Mouse (Mus musculus) limb, embryonic 14.5 days (tissue): ENCODE results near the gene Myo9b. TPM values are rescaled to one million over a fixed set of nuclear protein-coding genes. Genes with fewer than 3 reads are reported as not detected.
"Not testable (repeated sequence)": the region's sequence is repeated elsewhere in the genome, so short reads cannot be mapped to it uniquely, and the experiment has no call there.

Experiments
- ATAC-seq: fragments of 200-750 bp; cut with Nextera tagmentation; 2 replicates; pipeline ENCODE4 v1.8.0; 2017; ENCODE audit warnings: low read depth, moderate number of reproducible peaks, moderate TSS enrichment; ENCODE audit not compliant: low FRiP score
- DNase-seq: peaks from one replicate; pipeline ENCODE4 v3.0.0-alpha.2; 2015; ENCODE audit warnings: low spot score
- H3K27ac ChIP-seq: fragments of 300-500 bp; sonication (generic); replicated peaks from 2 replicates; pipeline ENCODE4 v1.5.1; 2014; ENCODE audit warnings: low read depth, mild to moderate bottlenecking, low read length, moderate library complexity, mixed read lengths
- H3K27me3 ChIP-seq: fragments of 300-500 bp; sonication (generic); 2 replicates; pipeline ENCODE4 v1.6.1; 2014; ENCODE audit warnings: low read length, mixed read lengths; ENCODE audit not compliant: control insufficient read depth, insufficient read depth
- H3K36me3 ChIP-seq: fragments of 300-500 bp; sonication (generic); 2 replicates; pipeline ENCODE4 v1.6.1; 2014; ENCODE audit warnings: mild to moderate bottlenecking, low read length, moderate library complexity, mixed read lengths; ENCODE audit not compliant: control insufficient read depth, insufficient read depth
- H3K4me1 ChIP-seq: fragments of 300-500 bp; sonication (generic); 2 replicates; pipeline ENCODE4 v1.6.1; 2014; ENCODE audit warnings: antibody characterized with exemption, low read length, mixed read lengths; ENCODE audit not compliant: control insufficient read depth, insufficient read depth
- H3K4me2 ChIP-seq: fragments of 300-500 bp; sonication (generic); replicated peaks from 2 replicates; pipeline ENCODE4 v1.6.1; 2014; ENCODE audit warnings: low read depth, mild to moderate bottlenecking, low read length, moderate library complexity; ENCODE audit not compliant: severe bottlenecking
- H3K4me3 ChIP-seq: fragments of 300-500 bp; sonication (generic); replicated peaks from 2 replicates; pipeline ENCODE4 v1.5.1; 2014; ENCODE audit warnings: low read length
- H3K9ac ChIP-seq: fragments of 300-500 bp; sonication (generic); 2 replicates; pipeline ENCODE4 v1.6.1; 2014; ENCODE audit warnings: mild to moderate bottlenecking, low read depth, low read length, moderate library complexity; ENCODE audit not compliant: severe bottlenecking
- H3K9me3 ChIP-seq: fragments of 300-500 bp; sonication (generic); 2 replicates; pipeline ENCODE4 v1.6.1; 2016; ENCODE audit warnings: low read length; ENCODE audit not compliant: control insufficient read depth
- POLR2A ChIP-seq: fragments of 200-500 bp; IDR thresholded peaks from 2 replicates; pipeline ENCODE4 v1.8.0; 2012; ENCODE audit warnings: inconsistent platforms, mild to moderate bottlenecking, moderate library complexity, borderline replicate concordance; ENCODE audit not compliant: insufficient read depth, insufficient read length; ENCODE audit errors: extremely low read depth
- WGBS: fragments of 180-500 bp; shearing (Covaris S2); extraction: QIAGEN DNeasy Blood & Tissue Kit; methylation state at CpG from one replicate; pipeline ENCODE4 v1.1.7; 2014; 5-methylcytosine and 5-hydroxymethylcytosine counted together
- polyA plus RNA-seq, 2 experiments: library from polyadenylated mRNA; depleted of rRNA in 1 of 2; stranded (reverse) in 1 of 2; unstranded in 1 of 2; fragments of >200 nt; fragmentation: Nextera tagmentation in 1 of 2; extraction: Ambion mirVana in 1 of 2; gene quantifications; 2 replicates each; pipeline versions ENCODE4 v1.2.1 to v1.2.3; 2012 to 2014

The Myo9b gene
- polyA plus RNA-seq, 2 experiments = 29.4 to 46.1 TPM

GRCm38 (mm10) chr8:71276166-71276565 is 3.7 kb downstream of the Myo9b start:
- no peak overlapping the region for H3K4me2 ChIP-seq
- TF ChIP-seq POLR2A = no peak
- H3K36me3 ChIP-seq = no peaks in the 10 kb centered on the region
- H3K27ac ChIP-seq = no peak overlapping the region
- H3K4me3 ChIP-seq = no peak overlapping the region
- ATAC-seq (no peak), DNase-seq (no peak)
- H3K9me3 ChIP-seq = no peaks in the 10 kb centered on the region
- no peaks in the 10 kb centered on the region for H3K27me3 ChIP-seq
- peaks cover 14% of the 10 kb centered on the region for H3K4me1 ChIP-seq
- H3K9ac ChIP-seq = no peak overlapping the region
- 91% methylated on average over 3 of the region's 3 CpGs for WGBS

- H3K4me3 ChIP-seq, H3K36me3 ChIP-seq, H3K9me3 ChIP-seq, H3K27me3 ChIP-seq, H3K9ac ChIP-seq, H3K27ac ChIP-seq, ATAC-seq, H3K4me2 ChIP-seq, DNase-seq: not testable (repeated sequence)
- WGBS = 50% methylated on average over 1 of the region's 1 CpGs
- H3K4me1 ChIP-seq = peaks cover 12% of the 10 kb centered on the region; the same call in 1 of the 2 replicates
Observed at GRCm38 (mm10) chr8:71279409-71279808, 6.9 kb downstream of the Myo9b start.

DNA sequence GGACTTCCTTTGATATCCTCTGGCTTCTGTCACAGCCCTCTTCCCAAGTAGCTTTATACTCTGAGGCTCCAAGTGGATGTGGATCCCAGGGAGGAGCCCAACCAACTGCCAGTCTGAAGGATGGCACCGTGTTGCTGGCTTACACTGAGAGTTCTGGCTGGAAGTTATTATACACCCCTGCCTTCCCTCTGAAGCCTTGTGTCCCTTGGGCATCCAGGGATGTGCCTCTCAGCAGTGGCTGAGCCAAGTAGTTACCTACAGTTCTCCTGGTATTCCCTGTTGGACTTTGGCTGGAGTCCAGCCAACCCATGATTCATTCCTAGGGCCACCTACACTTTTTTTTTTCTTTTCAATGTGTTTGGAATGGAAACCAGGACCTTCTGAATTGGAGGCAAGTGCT is 9.2 kb downstream of the Myo9b start:
- H3K4me3 ChIP-seq, H3K27ac ChIP-seq, H3K4me2 ChIP-seq, DNase-seq, H3K27me3 ChIP-seq, H3K9ac ChIP-seq, H3K36me3 ChIP-seq, H3K9me3 ChIP-seq, ATAC-seq: not testable (repeated sequence)
- 90% methylated on average over 1 of the region's 1 CpGs for WGBS
- peaks cover 12% of the 10 kb centered on the region; the same call in 1 of the 2 replicates for H3K4me1 ChIP-seq

DNA sequence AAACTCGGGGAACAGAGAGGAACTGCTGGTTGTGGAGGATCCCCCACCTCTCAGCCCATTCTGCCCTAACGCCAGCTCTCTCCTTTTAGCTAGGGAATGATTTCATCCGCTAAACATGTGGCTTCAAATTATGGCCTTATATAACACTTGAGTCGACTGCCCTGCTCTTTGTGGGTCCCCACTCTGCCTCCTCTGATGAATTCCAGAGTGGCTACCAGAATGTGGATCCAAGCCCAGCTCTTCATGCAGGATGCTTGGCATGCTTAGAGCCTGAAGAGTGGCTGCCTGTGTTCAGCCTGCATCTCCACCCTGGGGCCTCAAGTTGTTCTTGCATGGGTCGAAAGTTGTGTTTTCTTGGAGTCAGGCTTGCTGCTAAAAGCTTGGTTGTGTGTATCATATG is 10.1 kb downstream of the Myo9b start:
- H3K27me3 ChIP-seq = no peaks in the 10 kb centered on the region
- H3K4me1 ChIP-seq = peaks cover 12% of the 10 kb centered on the region; the same call in 1 of the 2 replicates
- DNase-seq (peak; percentile 40), ATAC-seq (no peak)
- peak overlapping the region; percentile 33; the same call in 1 of the 2 replicates for H3K27ac ChIP-seq
- TF ChIP-seq POLR2A = no peak
- H3K9me3 ChIP-seq = no peaks in the 10 kb centered on the region
- H3K36me3 ChIP-seq = no peaks in the 10 kb centered on the region
- H3K4me2 ChIP-seq = no peak overlapping the region
- no peak overlapping the region for H3K4me3 ChIP-seq
- 45% methylated on average over 5 of the region's 5 CpGs for WGBS
- no peak overlapping the region for H3K9ac ChIP-seq

DNA sequence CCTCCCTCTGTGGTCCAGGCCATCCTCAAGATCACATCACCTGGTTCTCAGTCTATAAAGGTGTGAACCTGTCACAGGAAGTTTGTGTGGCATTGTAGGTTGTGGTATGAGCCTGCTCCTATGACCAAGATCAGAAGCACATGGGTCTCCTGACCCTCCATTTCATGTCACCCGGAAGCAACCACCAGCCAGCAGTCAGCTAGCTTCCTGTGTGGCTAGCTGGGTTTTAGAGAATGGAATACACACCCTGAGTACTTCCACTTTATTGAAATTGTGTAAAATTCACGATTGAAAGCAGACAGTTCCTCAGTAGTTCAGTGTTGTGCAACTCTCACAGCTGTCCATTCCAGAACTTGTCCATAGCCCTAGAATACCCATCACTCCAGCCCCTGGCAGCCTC is 13.7 kb downstream of the Myo9b start:
- not testable (repeated sequence) for DNase-seq, H3K9ac ChIP-seq, H3K4me2 ChIP-seq, H3K27ac ChIP-seq, H3K27me3 ChIP-seq, ATAC-seq, H3K4me3 ChIP-seq, H3K9me3 ChIP-seq
- peaks cover 12% of the 10 kb centered on the region for H3K36me3 ChIP-seq
- peaks cover 12% of the 10 kb centered on the region; the same call in 1 of the 2 replicates for H3K4me1 ChIP-seq
- WGBS = 68% methylated on average over 2 of the region's 2 CpGs

GRCm38 (mm10) chr8:71288441-71288949 is 16.0 kb downstream of the Myo9b start:
- TF ChIP-seq POLR2A = no peak
- H3K9me3 ChIP-seq = no peaks in the 10 kb centered on the region
- H3K36me3 ChIP-seq = peaks cover 16% of the 10 kb centered on the region
- 63% methylated on average over 3 of the region's 3 CpGs for WGBS
- no peaks in the 10 kb centered on the region for H3K27me3 ChIP-seq
- H3K4me1 ChIP-seq = no peaks in the 10 kb centered on the region
- H3K4me3 ChIP-seq = no peak overlapping the region
- no peak overlapping the region for H3K9ac ChIP-seq
- H3K27ac ChIP-seq = no peak overlapping the region
- ATAC-seq (no peak), DNase-seq (no peak)
- H3K4me2 ChIP-seq = no peak overlapping the region
